Mouse (Mus musculus): ENCODE results near the gene Znhit2.
A peak's percentile ranks its signal among the peaks of the same experiment; 100 is the strongest.

GRCm38 (mm10) chr19:6046294-6047153, 14.5 kb upstream of the Znhit2 start, which contains the start of gene Syvn1:
- TF ChIP-seq RCOR1 (IDR thresholded peaks at IDR 0.05; ENCODE audit: low read depth, low read length) (no peak), MAX (IDR thresholded peaks at IDR 0.05; ENCODE audit: low read length) (peak; percentile 50; the same call in 1 of the 2 replicates)

All from MEL (cell line).